ENCODE assay signal across 8 mouse cellular contexts in the genomic region with DNA sequence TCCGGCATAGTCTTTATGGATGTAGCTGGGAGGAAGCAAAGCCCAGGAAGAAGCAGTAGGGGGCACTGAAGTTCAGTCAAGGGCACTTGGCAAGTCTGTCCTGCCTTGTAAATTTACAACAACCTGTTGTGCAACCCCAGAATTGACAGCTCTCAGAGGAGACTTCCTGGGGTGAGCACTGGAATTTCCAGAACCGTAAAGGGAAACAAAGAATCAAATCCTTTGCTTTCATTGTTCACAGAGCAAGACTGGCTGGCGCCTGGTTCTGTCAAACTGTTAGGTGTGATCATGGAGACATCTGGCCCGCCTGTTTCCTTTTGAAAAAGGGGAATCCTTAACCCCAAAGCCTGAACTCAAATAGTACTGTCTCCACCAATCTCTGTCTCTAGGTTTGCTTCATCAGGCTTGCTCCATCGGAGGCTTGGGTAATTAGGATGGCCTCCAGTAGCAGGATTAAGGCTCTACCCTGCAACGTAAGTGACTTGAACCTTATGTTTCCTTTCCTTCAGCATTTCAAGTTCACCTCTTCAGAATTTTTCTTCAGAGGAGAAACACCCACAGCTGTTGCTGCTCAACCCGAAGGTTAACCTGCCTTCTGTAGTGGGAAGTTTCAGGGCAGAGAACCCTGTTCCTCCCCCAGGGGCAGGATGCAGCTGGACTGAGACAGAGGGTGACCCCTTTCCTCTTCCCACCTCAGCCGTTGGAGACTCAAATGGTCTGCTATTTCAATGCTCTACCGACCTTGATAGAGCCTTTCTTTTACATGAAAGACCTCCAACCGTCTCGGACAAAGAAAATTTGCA. TPM values are rescaled to one million over a fixed set of nuclear protein-coding genes. Genes with fewer than 3 reads are reported as not detected.
DNase-seq lines count a peak whose midpoint lies in the region; ATAC-seq and TF ChIP-seq lines count a peak whose summit lies in the region.

No protein-coding gene starts in this region.

- no peak for TF ChIP-seq POLR2A in limb, embryonic 14.5 days (IDR thresholded peaks at IDR 0.05; ENCODE audit: borderline replicate concordance, extremely low read depth, insufficient read depth, insufficient read length)

- TF ChIP-seq EP300 in heart, postnatal 0 days (IDR thresholded peaks at IDR 0.05; ENCODE audit: low read depth): peak; percentile 49; the same call in 1 of the 2 replicates

- peak; percentile 39 for TF ChIP-seq CTCF in heart, postnatal 0 days (IDR thresholded peaks at IDR 0.05; ENCODE audit: low read depth)

- 44% methylated on average over 11 of the region's 11 CpGs for WGBS in midbrain, embryonic 10.5 days
- 36% methylated on average over 11 of the region's 11 CpGs for WGBS in midbrain, embryonic 13.5 days
- 36% methylated on average over 11 of the region's 11 CpGs for WGBS in heart, postnatal 0 days
- 34% methylated on average over 11 of the region's 11 CpGs for WGBS in limb, embryonic 14.5 days

- no peak overlapping the region for H3K4me3 ChIP-seq in midbrain, embryonic 10.5 days
- H3K4me3 ChIP-seq in midbrain, embryonic 13.5 days (replicated peaks): no peak overlapping the region
- no peak overlapping the region for H3K4me3 ChIP-seq in heart, postnatal 0 days (ENCODE audit: low read depth, low read length)
- H3K4me3 ChIP-seq in limb, embryonic 14.5 days (replicated peaks; ENCODE audit: low read length): no peak overlapping the region

- no peaks in the 10 kb centered on the region; the same call in 1 of the 2 replicates for H3K27me3 ChIP-seq in midbrain, embryonic 10.5 days (ENCODE audit: low read depth, poor library complexity, severe bottlenecking)
- H3K27me3 ChIP-seq in midbrain, embryonic 13.5 days: no peaks in the 10 kb centered on the region
- H3K27me3 ChIP-seq in heart, postnatal 0 days (ENCODE audit: control insufficient read depth, insufficient read depth, low read length): no peaks in the 10 kb centered on the region
- no peaks in the 10 kb centered on the region for H3K27me3 ChIP-seq in limb, embryonic 14.5 days (ENCODE audit: control insufficient read depth, insufficient read depth, low read length)

- H3K9me3 ChIP-seq in midbrain, embryonic 10.5 days (replicated peaks): no peaks in the 10 kb centered on the region
- H3K9me3 ChIP-seq in midbrain, embryonic 13.5 days: no peaks in the 10 kb centered on the region
- no peaks in the 10 kb centered on the region for H3K9me3 ChIP-seq in heart, postnatal 0 days (replicated peaks; ENCODE audit: control insufficient read depth, low read length)
- H3K9me3 ChIP-seq in limb, embryonic 14.5 days (ENCODE audit: control insufficient read depth, low read length): no peaks in the 10 kb centered on the region

- H3K27ac ChIP-seq in midbrain, embryonic 10.5 days (replicated peaks): peak overlapping the region; percentile 42; the same call in 1 of the 2 replicates
- no peak overlapping the region for H3K27ac ChIP-seq in midbrain, embryonic 13.5 days
- peak overlapping the region; percentile 70 for H3K27ac ChIP-seq in heart, postnatal 0 days (ENCODE audit: low read depth)
- 0 out of 2 replicates have a peak overlapping the region, but pooled peaks have one; percentile 43 for H3K27ac ChIP-seq in limb, embryonic 14.5 days (replicated peaks; ENCODE audit: low read depth, low read length)

- peaks cover 15% of the 10 kb centered on the region for H3K4me1 ChIP-seq in midbrain, embryonic 10.5 days
- 0 out of 2 replicates have a peak, but pooled peaks cover 4% of the 10 kb centered on the region for H3K4me1 ChIP-seq in midbrain, embryonic 13.5 days (replicated peaks)
- no peaks in the 10 kb centered on the region for H3K4me1 ChIP-seq in heart, postnatal 0 days (ENCODE audit: control insufficient read depth, insufficient read depth)
- H3K4me1 ChIP-seq in limb, embryonic 14.5 days (ENCODE audit: control insufficient read depth, insufficient read depth, low read length): peaks cover 4% of the 10 kb centered on the region; the same call in 1 of the 2 replicates

- DNase-seq in midbrain, embryonic 10.5 days (ENCODE audit: low spot score): no peak
- DNase-seq in adrenal gland, postnatal 14 days: peak; percentile 75
- DNase-seq in heart, postnatal 0 days (ENCODE audit: low spot score): peak; percentile 76
- DNase-seq in limb, embryonic 14.5 days (ENCODE audit: low spot score): peak; percentile 34
- peak; percentile 60 for DNase-seq in skeletal muscle tissue, adult 2 months (ENCODE audit: low read depth, low spot score)
- no peak for DNase-seq in frontal cortex, adult 2 months (ENCODE audit: extremely low spot score in 1 of 2, low spot score in 1 of 2)
- no peak for DNase-seq in layer of hippocampus, adult 9-10 months (ENCODE audit: low spot score)

- H3K9ac ChIP-seq in midbrain, embryonic 13.5 days (replicated peaks): no peak overlapping the region
- H3K9ac ChIP-seq in heart, postnatal 0 days (replicated peaks; ENCODE audit: low read depth, low read length): no peak overlapping the region
- H3K9ac ChIP-seq in limb, embryonic 14.5 days (ENCODE audit: low read depth, low read length, severe bottlenecking): no peak overlapping the region

- ATAC-seq in midbrain, embryonic 13.5 days: no peak
- peak; percentile 76 for ATAC-seq in heart, postnatal 0 days (ENCODE audit: insufficient read depth, low read depth)
- peak; percentile 53 for ATAC-seq in limb, embryonic 14.5 days (ENCODE audit: low FRiP score, low read depth)

- H3K4me2 ChIP-seq in midbrain, embryonic 13.5 days (replicated peaks): no peak overlapping the region
- no peak overlapping the region for H3K4me2 ChIP-seq in heart, postnatal 0 days (ENCODE audit: low read depth, low read length)
- H3K4me2 ChIP-seq in limb, embryonic 14.5 days (replicated peaks; ENCODE audit: low read depth, low read length, severe bottlenecking): no peak overlapping the region

- H3K36me3 ChIP-seq in midbrain, embryonic 10.5 days: no peaks in the 10 kb centered on the region
- H3K36me3 ChIP-seq in midbrain, embryonic 13.5 days: no peaks in the 10 kb centered on the region
- no peaks in the 10 kb centered on the region for H3K36me3 ChIP-seq in heart, postnatal 0 days (replicated peaks; ENCODE audit: control insufficient read depth, insufficient read depth, low read length)
- H3K36me3 ChIP-seq in limb, embryonic 14.5 days (ENCODE audit: control insufficient read depth, insufficient read depth, low read length): no peaks in the 10 kb centered on the region

RNA-seq across cellular contexts. Expression of a gene that starts 46.5 kb away (rescaled TPM):
- not detected in 2 replicates for polyA plus RNA-seq in midbrain, embryonic 10.5 days (2016; fragmentation: Nextera tagmentation; extraction: Ambion mirVana)
- polyA plus RNA-seq in midbrain, embryonic 13.5 days (2015; fragmentation: Nextera tagmentation; extraction: Ambion mirVana): 0.06 and 0.07 TPM in 2 replicates
- total RNA-seq in adrenal gland, postnatal 14 days (2021): 12.7 and 14.5 TPM in 2 replicates
- 0.23 and 6.4 TPM in 2 replicates for total RNA-seq in heart, postnatal 0 days (2014; rRNA removed; ENCODE audit: low replicate concordance)
- polyA plus RNA-seq in heart, postnatal 0 days (2015; fragmentation: Nextera tagmentation; extraction: Ambion mirVana): 0.64 and 0.66 TPM in 2 replicates
- polyA plus RNA-seq in limb, embryonic 14.5 days (2012; rRNA removed): 0.14 and 0.20 TPM in 2 replicates
- 0.06 and 0.17 TPM in 2 replicates for polyA plus RNA-seq in limb, embryonic 14.5 days (2014; fragmentation: Nextera tagmentation; extraction: Ambion mirVana)
- polyA plus RNA-seq in frontal cortex, adult 2 months (2012; rRNA removed): 2.0 and 2.2 TPM in 2 replicates

Comparison
In these comparisons a context has a peak if more than half of its experiments do, and no peak if none do; other contexts are left out.
1. DNase-seq: peak in adrenal gland, postnatal 14 days (single experiment), heart, postnatal 0 days (single experiment), limb, embryonic 14.5 days (single experiment) and skeletal muscle tissue, adult 2 months (single experiment); none in midbrain, embryonic 10.5 days (single experiment), frontal cortex, adult 2 months (0 of 2) and layer of hippocampus, adult 9-10 months (single experiment).